Mouse (Mus musculus) midbrain, postnatal 0 days (tissue): ENCODE data around the gene Adamts17. TPM values are rescaled to one million over a fixed set of nuclear protein-coding genes. Genes with fewer than 3 reads are reported as not detected.

ENCODE experiments used
- ATAC-seq: fragments of 200-750 bp; cut with Nextera tagmentation; 2 replicates; pipeline ENCODE4 v1.8.0; 2017; ENCODE audit warnings: moderate number of reproducible peaks, mild to moderate bottlenecking, moderate TSS enrichment, moderate library complexity; ENCODE audit not compliant: low FRiP score
- DNase-seq: peaks from one replicate; pipeline ENCODE4 v3.0.0-alpha.2; 2015; ENCODE audit warnings: low spot score
- H3K27ac ChIP-seq: fragments of 300-500 bp; sonication (generic); 2 replicates; pipeline ENCODE4 v1.5.1; 2014; ENCODE audit warnings: low read depth, mild to moderate bottlenecking, low read length, mixed read lengths
- H3K27me3 ChIP-seq: fragments of 300-500 bp; sonication (generic); 2 replicates; pipeline ENCODE4 v1.6.1; 2014; ENCODE audit warnings: low read length, control low read depth, mixed read lengths; ENCODE audit not compliant: insufficient read depth
- H3K36me3 ChIP-seq: fragments of 300-500 bp; sonication (generic); 2 replicates; pipeline ENCODE4 v1.6.1; 2014; ENCODE audit warnings: low read length, control low read depth, mixed read lengths; ENCODE audit not compliant: insufficient read depth
- H3K4me1 ChIP-seq: fragments of 300-500 bp; sonication (generic); 2 replicates; pipeline ENCODE4 v1.6.1; 2014; ENCODE audit warnings: mild to moderate bottlenecking, control low read depth, antibody characterized with exemption, low read length, mixed read lengths; ENCODE audit not compliant: insufficient read depth
- H3K4me2 ChIP-seq: fragments of 300-500 bp; sonication (generic); 2 replicates; pipeline ENCODE4 v1.6.1; 2014; ENCODE audit warnings: low read depth, mild to moderate bottlenecking, low read length, mixed read lengths; ENCODE audit not compliant: poor library complexity, severe bottlenecking
- H3K4me3 ChIP-seq: fragments of 300-500 bp; sonication (generic); 2 replicates; pipeline ENCODE4 v1.5.1; 2014; ENCODE audit warnings: low read depth, mild to moderate bottlenecking, low read length, moderate library complexity
- H3K9ac ChIP-seq: fragments of 300-500 bp; sonication (generic); replicated peaks from 2 replicates; pipeline ENCODE4 v1.6.1; 2014; ENCODE audit warnings: mild to moderate bottlenecking, low read length, moderate library complexity, mixed read lengths; ENCODE audit not compliant: poor library complexity, severe bottlenecking
- H3K9me3 ChIP-seq: fragments of 300-500 bp; sonication (generic); 2 replicates; pipeline ENCODE4 v1.6.1; 2016; ENCODE audit warnings: low read length, control low read depth
- CTCF ChIP-seq: IDR thresholded peaks from 2 replicates; pipeline ENCODE4 v1.5.1; 2016; ENCODE audit warnings: antibody characterized with exemption, mild to moderate bottlenecking
- WGBS: fragments of 180-500 bp; shearing (Covaris S2); extraction: QIAGEN DNeasy Blood & Tissue Kit; methylation state at CpG from one replicate; pipeline ENCODE4 v1.1.7; 2014; 5-methylcytosine and 5-hydroxymethylcytosine counted together
- polyA plus RNA-seq: library from polyadenylated mRNA; unstranded; fragments of >200 nt; fragmentation: Nextera tagmentation; extraction: Ambion mirVana; gene quantifications from 2 replicates; pipeline ENCODE4 v1.2.1, GENCODE M21; 2015
- total RNA-seq: library from RNA; depleted of rRNA; stranded (reverse); fragments of >200 nt; gene quantifications from 2 replicates; pipeline ENCODE4 v1.2.3, GENCODE M21; 2014

The Adamts17 gene
- total and polyA plus RNA-seq, 2 experiments from 2014 or later, result 3.2 to 13.0 TPM

DNA sequence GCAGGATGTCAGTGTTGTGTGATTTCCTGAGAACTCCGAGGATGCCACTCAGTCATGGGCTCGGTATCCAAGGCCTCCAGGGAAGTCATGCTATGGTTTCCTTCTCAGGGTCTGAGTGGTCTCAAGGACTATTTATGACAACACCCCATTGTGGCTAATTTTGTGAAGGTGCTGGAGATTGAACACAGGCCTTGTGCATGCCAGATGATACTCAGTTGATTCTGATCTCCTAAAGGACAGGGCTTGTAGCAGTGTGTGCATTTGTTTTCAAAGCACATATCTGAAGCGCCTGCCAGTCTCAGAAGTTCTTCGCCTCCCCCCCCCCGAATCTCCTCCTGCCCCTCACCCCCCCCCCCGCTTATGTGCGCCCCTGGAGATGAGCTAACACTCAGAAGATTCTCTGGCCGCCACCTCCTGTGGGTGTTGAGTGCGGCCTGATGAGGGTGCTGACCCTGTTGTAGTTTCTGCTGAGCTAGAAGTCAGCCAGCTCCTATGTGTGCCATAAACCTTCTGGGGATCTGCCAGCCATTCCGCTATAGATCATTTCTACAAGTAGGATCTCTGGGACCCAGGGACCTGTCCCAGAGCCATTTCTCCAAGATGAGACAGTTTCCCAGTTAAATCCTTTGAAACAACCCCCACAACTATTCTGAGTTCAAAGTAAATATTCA, 232.6 kb downstream of the Adamts17 start:
- ATAC-seq, result no peak
- no peak for DNase-seq
- H3K4me1 ChIP-seq, result no peaks in the 10 kb centered on the region
- H3K9ac ChIP-seq, result no peak overlapping the region
- TF ChIP-seq CTCF, result no peak
- no peaks in the 10 kb centered on the region for H3K36me3 ChIP-seq
- H3K4me3 ChIP-seq, result no peak overlapping the region
- H3K9me3 ChIP-seq, result no peaks in the 10 kb centered on the region
- 91% methylated on average over 10 of the region's 10 CpGs for WGBS
- H3K4me2 ChIP-seq, result no peak overlapping the region
- no peaks in the 10 kb centered on the region for H3K27me3 ChIP-seq
- H3K27ac ChIP-seq, result no peak overlapping the region

DNA sequence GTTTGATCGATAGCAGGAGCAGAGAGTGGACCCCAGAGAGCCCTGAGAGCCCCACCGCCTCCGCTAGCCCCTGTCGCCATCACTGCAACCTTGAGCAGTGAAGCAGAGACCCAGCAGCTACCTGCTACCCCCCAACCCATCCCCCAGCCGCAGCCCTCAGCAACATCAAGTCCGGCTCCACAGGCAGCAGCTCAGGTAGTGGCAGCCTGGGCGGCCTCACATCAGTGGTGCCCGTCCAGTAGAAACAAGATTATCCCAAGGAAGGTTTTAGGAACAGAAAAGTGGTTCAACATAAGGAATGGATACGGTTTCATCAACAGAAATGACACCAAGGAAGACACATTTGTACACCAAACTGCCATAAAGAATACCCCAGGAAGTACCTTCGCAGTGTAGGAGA, 243.2 kb downstream of the Adamts17 start:
- TF ChIP-seq CTCF, result no peak
- H3K4me1 ChIP-seq, result no peaks in the 10 kb centered on the region
- no peak for DNase-seq
- H3K27me3 ChIP-seq, result no peaks in the 10 kb centered on the region
- H3K4me2 ChIP-seq, result no peak overlapping the region
- no peak for ATAC-seq
- no peak overlapping the region for H3K9ac ChIP-seq
- H3K9me3 ChIP-seq, result no peaks in the 10 kb centered on the region
- H3K4me3 ChIP-seq, result no peak overlapping the region
- no peak overlapping the region for H3K27ac ChIP-seq
- H3K36me3 ChIP-seq, result no peaks in the 10 kb centered on the region
- 91% methylated on average over 10 of the region's 10 CpGs for WGBS

DNA sequence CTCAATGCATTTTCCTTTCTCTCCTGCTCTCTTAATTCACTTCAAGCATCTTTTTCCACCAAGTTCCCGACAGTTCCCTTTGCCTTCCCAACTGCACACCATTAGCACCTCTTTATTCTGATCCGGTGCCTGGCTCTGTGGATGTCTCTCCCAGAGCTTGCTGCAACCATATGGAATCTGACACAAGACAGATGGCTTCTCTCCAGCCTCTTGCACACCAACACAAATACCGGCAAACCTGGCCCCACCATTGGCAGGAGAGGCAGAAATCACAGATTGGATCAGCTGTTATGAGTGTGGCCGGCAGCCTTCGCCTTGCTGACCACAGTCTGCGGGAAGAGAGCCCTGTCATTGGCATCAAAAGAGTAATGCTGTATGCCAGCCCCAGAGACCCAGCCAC, 248.2 kb downstream of the Adamts17 start:
- Histone ChIP-seq H3K27me3 (no peaks in the 10 kb centered on the region), H3K4me2 (no peak overlapping the region), H3K36me3 (no peaks in the 10 kb centered on the region), H3K4me3 (no peak overlapping the region), H3K4me1 (no peaks in the 10 kb centered on the region), H3K9me3 (no peaks in the 10 kb centered on the region), H3K27ac (no peak overlapping the region), H3K9ac (no peak overlapping the region)
- no peak for TF ChIP-seq CTCF
- WGBS, result 82% methylated on average over 6 of the region's 6 CpGs
- ATAC-seq (no peak), DNase-seq (peak; percentile 85)

DNA sequence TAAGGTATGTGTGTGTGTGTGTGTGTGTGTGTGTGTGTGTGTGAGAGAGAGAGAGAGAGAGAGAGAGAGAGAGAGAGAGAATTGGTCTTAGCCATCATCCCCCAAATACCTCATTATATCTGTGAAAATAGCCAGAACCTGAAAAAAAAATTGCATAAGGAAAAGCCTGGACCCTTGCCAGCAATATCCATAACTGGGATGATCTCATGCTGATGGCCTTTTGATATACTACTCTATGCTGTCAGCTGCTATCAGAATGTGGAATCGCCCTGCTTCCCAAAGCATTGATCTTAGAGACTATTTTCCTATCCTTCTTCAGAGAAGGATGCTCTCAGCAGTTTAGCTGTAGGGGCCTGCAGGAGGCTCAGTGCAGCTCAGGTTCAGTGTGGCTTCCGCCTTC, 257.6 kb downstream of the Adamts17 start:
- ATAC-seq (no peak), DNase-seq (peak; percentile 21)
- Histone ChIP-seq H3K9ac (no peak overlapping the region), H3K27me3 (no peaks in the 10 kb centered on the region), H3K4me2 (no peak overlapping the region), H3K4me1 (no peaks in the 10 kb centered on the region), H3K27ac (no peak overlapping the region), H3K9me3 (no peaks in the 10 kb centered on the region), H3K36me3 (no peaks in the 10 kb centered on the region), H3K4me3 (no peak overlapping the region)
- TF ChIP-seq CTCF, result no peak
- WGBS, result 84% methylated on average over 2 of the region's 2 CpGs

DNA sequence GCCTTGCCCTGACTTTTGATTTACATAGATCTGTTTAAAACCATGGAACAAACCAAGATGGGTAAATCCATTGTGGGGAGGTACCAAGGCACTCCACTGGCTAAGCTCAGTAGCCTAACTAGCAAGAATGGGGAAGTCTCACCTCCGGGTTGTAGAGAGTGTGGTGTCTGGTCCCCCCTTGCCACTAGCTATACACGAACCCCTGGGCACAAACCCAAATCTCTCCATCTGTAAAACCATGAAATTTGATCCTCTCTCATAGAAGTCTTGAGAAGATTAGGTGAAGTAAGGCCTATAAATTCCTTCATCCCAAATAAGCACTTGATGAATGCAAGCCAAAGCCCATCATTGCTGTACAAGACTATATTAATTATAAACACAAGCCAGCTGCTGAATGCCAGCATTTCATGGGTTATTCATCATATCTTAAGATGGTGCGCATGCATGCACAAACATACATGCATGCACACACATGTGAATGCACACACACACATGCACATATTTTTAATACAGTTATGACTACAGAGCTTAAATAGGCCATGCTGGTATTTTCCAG, 262.0 kb downstream of the Adamts17 start:
- 80% methylated on average over 3 of the region's 3 CpGs for WGBS

DNA sequence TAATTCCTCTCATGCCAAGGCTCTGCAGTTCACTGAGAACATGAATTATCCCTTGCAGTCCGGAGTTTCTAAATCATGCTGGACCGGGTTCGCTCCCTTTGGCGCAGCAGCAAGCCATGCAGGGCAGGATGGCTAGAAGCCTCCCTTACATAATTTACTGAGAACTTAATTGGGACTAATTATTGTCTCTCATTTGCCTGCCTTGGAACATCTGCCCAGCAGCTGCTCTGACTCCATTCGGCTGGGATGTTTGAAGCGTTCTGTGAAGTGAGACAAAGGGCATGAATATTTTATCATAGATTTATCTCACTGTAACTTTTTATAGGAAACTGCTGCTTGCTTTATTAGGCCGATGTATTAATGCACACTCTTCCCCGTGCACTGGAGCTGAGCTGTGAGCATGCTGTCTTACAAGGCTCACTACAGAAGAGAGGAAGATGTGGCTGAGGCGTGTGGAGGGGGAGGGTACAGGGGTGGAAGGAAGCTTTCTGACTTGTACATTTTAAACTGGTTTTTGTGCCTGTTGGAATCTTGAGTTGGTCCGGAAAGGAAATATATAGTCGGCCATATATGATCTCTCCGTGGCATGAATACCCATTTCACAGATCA, 271.1 kb downstream of the Adamts17 start:
- WGBS, result 65% methylated on average over 12 of the region's 12 CpGs
- H3K9me3 ChIP-seq, result no peaks in the 10 kb centered on the region
- no peak overlapping the region for H3K9ac ChIP-seq
- no peaks in the 10 kb centered on the region for H3K36me3 ChIP-seq
- DNase-seq (peak; percentile 27), ATAC-seq (no peak)
- H3K4me2 ChIP-seq, result no peak overlapping the region
- H3K4me1 ChIP-seq, result no peaks in the 10 kb centered on the region
- TF ChIP-seq CTCF, result no peak
- H3K27me3 ChIP-seq, result no peaks in the 10 kb centered on the region
- no peak overlapping the region for H3K4me3 ChIP-seq
- H3K27ac ChIP-seq, result no peak overlapping the region

More for the DNA sequence above, 262.0 kb downstream of the Adamts17 start:
- Histone ChIP-seq H3K27ac (no peak overlapping the region), H3K9ac (no peak overlapping the region), H3K36me3 (no peaks in the 10 kb centered on the region), H3K4me2 (no peak overlapping the region), H3K27me3 (no peaks in the 10 kb centered on the region), H3K4me3 (no peak overlapping the region), H3K4me1 (no peaks in the 10 kb centered on the region), H3K9me3 (no peaks in the 10 kb centered on the region)
- TF ChIP-seq CTCF, result no peak
- ATAC-seq (no peak), DNase-seq (no peak)
